ENCODE assay signal across 20 mouse cellular contexts in genomic region chrX:166783377-166783776, GRCm38 (mm10).
DNase-seq lines count a peak whose midpoint lies in the region; ATAC-seq and TF ChIP-seq lines count a peak whose summit lies in the region.
"Had no signal": no experiment of that assay in that cellular context is flagged by ENCODE, and none has a peak within 500 bp of the region (broad histone marks: within the 10 kb centered on the region; RNA-seq: fewer than 3 reads in every experiment).

No protein-coding gene starts in this region.

- no peak overlapping the region for H3K9ac ChIP-seq in liver, embryonic 11.5 days (ENCODE audit: low read depth, low read length)
- no peak overlapping the region for H3K9ac ChIP-seq in liver, embryonic 13.5 days
- no peak overlapping the region for H3K9ac ChIP-seq in liver, postnatal 0 days (replicated peaks)
- H3K9ac ChIP-seq: embryonic facial prominence, embryonic 15.5 days; forebrain, embryonic 13.5 days; forebrain, postnatal 0 days; heart, embryonic 13.5 days; hindbrain, embryonic 15.5 days had no signal

- WGBS in liver, embryonic 11.5 days: 71% methylated on average over 2 of the region's 2 CpGs
- whole genome bisulfite sequencing in liver, embryonic 13.5 days (ENCODE audit: insufficient replicate concordance): 23% methylated on average over 2 of the region's 2 CpGs
- WGBS in liver, postnatal 0 days (ENCODE audit: insufficient replicate concordance): 46% methylated on average over 2 of the region's 2 CpGs

- H3K9me3 ChIP-seq in liver, embryonic 11.5 days (ENCODE audit: control insufficient read depth, low read length): no peaks in the 10 kb centered on the region
- H3K9me3 ChIP-seq in liver, embryonic 13.5 days (replicated peaks): no peaks in the 10 kb centered on the region
- H3K9me3 ChIP-seq in liver, postnatal 0 days (ENCODE audit: low read length): no peaks in the 10 kb centered on the region
- H3K9me3 ChIP-seq: embryonic facial prominence, embryonic 15.5 days; forebrain, embryonic 13.5 days; heart, embryonic 13.5 days; hindbrain, embryonic 15.5 days had no signal

- ATAC-seq in liver, embryonic 11.5 days (replicated peaks; ENCODE audit: low FRiP score): 0 out of 2 replicates have a peak, but pooled peaks have one; percentile 26
- peak; percentile 65; the same call in 1 of the 2 replicates for ATAC-seq in liver, embryonic 13.5 days (ENCODE audit: low read depth)
- peak; percentile 49 for ATAC-seq in liver, postnatal 0 days
- ATAC-seq: forebrain, embryonic 13.5 days; forebrain, postnatal 0 days had no signal

- no peaks in the 10 kb centered on the region for H3K36me3 ChIP-seq in liver, embryonic 11.5 days (ENCODE audit: control insufficient read depth, insufficient read depth, low read length)
- H3K36me3 ChIP-seq in liver, embryonic 13.5 days: no peaks in the 10 kb centered on the region
- no peaks in the 10 kb centered on the region for H3K36me3 ChIP-seq in liver, postnatal 0 days (replicated peaks; ENCODE audit: insufficient read depth, low read length)
- H3K36me3 ChIP-seq: embryonic facial prominence, embryonic 15.5 days; heart, embryonic 13.5 days; hindbrain, embryonic 15.5 days had no signal

- H3K4me2 ChIP-seq in liver, embryonic 11.5 days: no peak overlapping the region
- no peak overlapping the region for H3K4me2 ChIP-seq in liver, embryonic 13.5 days
- H3K4me2 ChIP-seq in liver, postnatal 0 days (ENCODE audit: low read depth, low read length): no peak overlapping the region
- H3K4me2 ChIP-seq: embryonic facial prominence, embryonic 15.5 days; forebrain, embryonic 13.5 days; heart, embryonic 13.5 days; hindbrain, embryonic 15.5 days had no signal

- H3K27ac ChIP-seq in liver, embryonic 11.5 days (ENCODE audit: low read depth, low read length): no peak overlapping the region
- H3K27ac ChIP-seq in liver, embryonic 13.5 days: no peak overlapping the region
- H3K27ac ChIP-seq in liver, postnatal 0 days (ENCODE audit: low read depth): no peak overlapping the region
- H3K27ac ChIP-seq in left cerebral cortex, adult 2 months: no peak overlapping the region
- H3K27ac ChIP-seq: embryonic facial prominence, embryonic 15.5 days; forebrain, embryonic 13.5 days; gastrocnemius, adult 2 months; heart, embryonic 13.5 days; hindbrain, embryonic 15.5 days had no signal

- TF ChIP-seq EP300 in liver, postnatal 0 days (IDR thresholded peaks at IDR 0.05; ENCODE audit: low read depth): peak; percentile 22; the same call in 1 of the 2 replicates

- H3K27me3 ChIP-seq in liver, embryonic 11.5 days (replicated peaks; ENCODE audit: control insufficient read depth, insufficient read depth, low read length): no peaks in the 10 kb centered on the region; the same call in 1 of the 2 replicates
- H3K27me3 ChIP-seq in liver, embryonic 13.5 days: no peaks in the 10 kb centered on the region
- no peaks in the 10 kb centered on the region for H3K27me3 ChIP-seq in liver, postnatal 0 days (ENCODE audit: insufficient read depth, low read length)
- H3K27me3 ChIP-seq: embryonic facial prominence, embryonic 15.5 days; heart, embryonic 13.5 days had no signal

- no peak for TF ChIP-seq CTCF in liver, postnatal 0 days (IDR thresholded peaks at IDR 0.05; ENCODE audit: low read depth)
- no peak for TF ChIP-seq CTCF in left cerebral cortex, adult 2 months (IDR thresholded peaks at IDR 0.05)

- H3K4me3 ChIP-seq in liver, embryonic 11.5 days (ENCODE audit: low read depth, low read length): no peak overlapping the region
- H3K4me3 ChIP-seq in liver, embryonic 13.5 days (replicated peaks): no peak overlapping the region
- H3K4me3 ChIP-seq in liver, postnatal 0 days (ENCODE audit: low read depth, low read length): no peak overlapping the region
- H3K4me3 ChIP-seq in left cerebral cortex, adult 2 months: no peak overlapping the region
- H3K4me3 ChIP-seq: embryonic facial prominence, embryonic 15.5 days; forebrain, embryonic 13.5 days; gastrocnemius, adult 2 months; heart, embryonic 13.5 days; hindbrain, embryonic 15.5 days had no signal

- no peaks in the 10 kb centered on the region for H3K4me1 ChIP-seq in liver, embryonic 11.5 days (replicated peaks; ENCODE audit: control insufficient read depth, insufficient read depth, low read length)
- H3K4me1 ChIP-seq in liver, embryonic 13.5 days (replicated peaks): no peaks in the 10 kb centered on the region
- H3K4me1 ChIP-seq in liver, postnatal 0 days (ENCODE audit: insufficient read depth): no peaks in the 10 kb centered on the region
- H3K4me1 ChIP-seq: embryonic facial prominence, embryonic 15.5 days; forebrain, embryonic 13.5 days; heart, embryonic 13.5 days; hindbrain, embryonic 15.5 days had no signal

- intact Hi-C loops in left cerebral cortex, adult 2 months (cut with DNase I): no loop called here

- DNase-seq in liver, embryonic 11.5 days (ENCODE audit: low spot score): no peak
- no peak for DNase-seq in liver
- DNase-seq in liver, embryonic 13.5 days: peak; percentile 5
- DNase-seq in liver, postnatal 0 days: no peak
- peak; percentile 6 for DNase-seq in skeletal muscle tissue, adult 2 months (ENCODE audit: low read depth, low spot score)
- DNase-seq in left cerebral cortex, adult 2 months (ENCODE audit: extremely low spot score in 1 of 2, low spot score in 2 of 2): no peak
- DNase-seq in natural killer cell, adult 2 months (ENCODE audit: low spot score in 2 of 2): no peak
- no peak for DNase-seq in frontal cortex, postnatal 14 days (ENCODE audit: low spot score in 2 of 2)
- DNase-seq: adrenal gland, postnatal 14 days; cerebellum, adult 2 months; embryo, embryonic 11 days; forebrain, postnatal 0 days; gastrocnemius, adult 2 months; gastrocnemius, postnatal 36 days; heart, adult 11 months; heart, postnatal 36 days had no signal

Comparison
In these comparisons a context has a peak if more than half of its experiments do, and no peak if none do; other contexts are left out.
1. DNase-seq: peak in liver, embryonic 13.5 days (single experiment) and skeletal muscle tissue, adult 2 months (single experiment); none in liver, embryonic 11.5 days (single experiment), liver (single experiment), liver, postnatal 0 days (single experiment), left cerebral cortex, adult 2 months (0 of 2), natural killer cell, adult 2 months (0 of 2) and frontal cortex, postnatal 14 days (0 of 2).
2. Peak in every context shown above with its lines, with median percentiles within 50 percentile points of each other: ATAC-seq.